Mouse (Mus musculus): Measurements from ENCODE around the gene Fam185a.

The Fam185a gene

DNA sequence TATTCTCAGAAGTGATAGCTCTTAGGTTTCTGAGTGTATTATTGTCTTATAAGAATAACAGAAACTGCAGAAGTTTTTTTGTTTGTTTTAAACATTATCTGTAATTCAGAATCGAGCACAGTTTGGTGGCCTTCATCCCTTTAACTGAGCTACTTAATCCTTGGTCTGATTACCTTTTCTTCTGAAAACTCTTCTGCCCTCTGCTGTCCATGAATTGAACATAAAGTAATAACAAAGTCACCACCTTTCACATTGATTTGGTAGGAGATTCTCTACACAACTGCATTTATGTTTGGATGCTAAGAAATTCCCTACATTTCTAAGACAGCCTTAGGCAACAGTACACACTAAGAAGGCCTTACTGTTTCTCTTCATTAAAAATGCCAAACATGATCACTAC, 4.1 kb upstream of the Fam185a start:
- no peak for DNase-seq (ENCODE audit: extremely low read depth, low read depth)

GRCm38 (mm10) chr5:21426666-21427065, 1.9 kb downstream of the Fam185a start:
- no peak for DNase-seq (ENCODE audit: extremely low read depth, low read depth)

- no peak for DNase-seq (ENCODE audit: extremely low read depth, low read depth)
These were observed 9.6 kb downstream of the Fam185a start for GRCm38 (mm10) chr5:21434148-21434929.

- no peak for DNase-seq (ENCODE audit: extremely low read depth, low read depth)
These were observed 11.8 kb downstream of the Fam185a start for GRCm38 (mm10) chr5:21436471-21436975.

- no peak for DNase-seq (ENCODE audit: extremely low read depth, low read depth)
These were observed 13.7 kb downstream of the Fam185a start for GRCm38 (mm10) chr5:21438428-21438827.

- DNase-seq (ENCODE audit: extremely low read depth, low read depth): no peak
These were observed 14.8 kb downstream of the Fam185a start for GRCm38 (mm10) chr5:21439446-21440110.

DNA sequence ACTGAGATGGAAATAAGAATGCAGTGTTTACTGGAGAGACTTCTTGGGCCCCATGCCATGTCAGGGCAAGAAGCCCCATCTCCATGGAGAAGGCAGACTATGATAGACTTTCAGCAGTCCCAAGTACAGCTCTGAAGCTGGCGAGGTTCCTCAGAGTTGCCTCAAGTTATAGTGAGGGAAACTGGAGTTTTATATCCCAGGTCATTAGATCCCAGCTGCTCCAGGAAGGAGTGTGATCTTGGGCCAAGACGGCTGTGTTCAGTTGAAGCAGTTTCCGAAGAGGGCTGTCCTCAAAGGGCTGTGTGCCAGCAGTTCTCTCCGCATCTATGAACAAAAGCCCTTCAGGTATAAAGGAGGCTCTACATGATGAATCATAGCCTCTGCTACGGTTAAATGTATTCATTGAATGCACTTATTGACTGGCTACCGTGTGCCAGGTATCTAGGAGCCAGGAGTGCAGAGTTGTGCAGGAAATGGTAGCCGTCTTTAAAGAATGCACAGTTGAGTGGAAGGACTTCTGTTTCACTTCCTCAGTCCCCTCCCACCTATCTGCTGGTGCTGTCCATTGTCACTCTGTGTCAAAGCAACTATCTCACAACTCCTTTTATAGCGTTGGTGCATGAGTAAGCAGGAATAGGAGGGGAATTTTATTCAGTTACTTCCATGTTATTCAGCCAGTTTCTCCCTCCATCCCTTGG, 16.2 kb downstream of the Fam185a start:
- no peak for DNase-seq (ENCODE audit: extremely low read depth, low read depth)

- DNase-seq (ENCODE audit: extremely low read depth, low read depth): no peak
These were observed 42.6 kb downstream of the Fam185a start for GRCm38 (mm10) chr5:21467387-21467786.

GRCm38 (mm10) chr5:21468100-21468499, 43.3 kb downstream of the Fam185a start:
- DNase-seq (ENCODE audit: extremely low read depth, low read depth): no peak

- no peak for DNase-seq (ENCODE audit: extremely low read depth, low read depth)
These were observed 53.7 kb downstream of the Fam185a start for GRCm38 (mm10) chr5:21478428-21478827.

DNA sequence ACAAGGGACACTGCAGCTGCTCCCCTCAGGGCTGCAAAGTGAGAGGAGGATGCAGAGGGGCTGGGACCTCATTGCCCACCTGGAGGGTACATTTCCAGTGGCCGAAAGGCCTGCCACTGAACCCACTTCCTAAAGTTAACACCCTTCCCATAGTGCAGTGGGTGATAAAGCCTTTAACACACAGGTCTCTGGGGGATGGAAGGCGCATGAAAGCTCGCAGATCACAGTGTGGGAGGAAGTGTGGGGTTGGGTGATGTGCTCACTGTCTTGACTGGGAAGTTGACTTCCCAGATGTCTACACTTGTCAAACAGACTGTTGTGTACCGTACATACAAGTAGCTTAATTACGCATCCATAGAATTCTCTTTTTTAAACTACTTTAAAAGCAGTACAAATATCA, 55.0 kb downstream of the Fam185a start:
- no peak for DNase-seq (ENCODE audit: extremely low read depth, low read depth)

DNA sequence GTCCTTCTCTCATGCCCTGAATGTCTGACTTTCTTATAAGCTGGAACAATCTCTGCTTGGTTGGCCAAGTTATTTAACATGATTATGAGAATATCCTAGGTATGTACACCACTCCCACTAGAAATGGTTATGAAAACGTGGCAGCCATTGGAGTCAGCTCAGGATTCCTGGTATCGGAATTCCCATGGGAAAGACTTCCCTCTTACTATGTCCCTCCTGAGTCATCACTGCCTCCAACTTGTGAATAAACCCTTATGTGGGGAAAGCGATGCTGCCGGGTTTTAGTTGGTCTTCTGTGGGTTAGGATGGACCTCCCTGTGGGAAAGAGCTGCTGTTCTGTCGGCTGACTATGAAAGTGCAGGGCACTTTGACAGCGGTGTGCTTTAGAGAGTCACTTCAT, 56.8 kb downstream of the Fam185a start:
- DNase-seq (ENCODE audit: extremely low read depth, low read depth): no peak

GRCm38 (mm10) chr5:21482446-21483222, 57.9 kb downstream of the Fam185a start:
- DNase-seq (ENCODE audit: extremely low read depth, low read depth): no peak

DNA sequence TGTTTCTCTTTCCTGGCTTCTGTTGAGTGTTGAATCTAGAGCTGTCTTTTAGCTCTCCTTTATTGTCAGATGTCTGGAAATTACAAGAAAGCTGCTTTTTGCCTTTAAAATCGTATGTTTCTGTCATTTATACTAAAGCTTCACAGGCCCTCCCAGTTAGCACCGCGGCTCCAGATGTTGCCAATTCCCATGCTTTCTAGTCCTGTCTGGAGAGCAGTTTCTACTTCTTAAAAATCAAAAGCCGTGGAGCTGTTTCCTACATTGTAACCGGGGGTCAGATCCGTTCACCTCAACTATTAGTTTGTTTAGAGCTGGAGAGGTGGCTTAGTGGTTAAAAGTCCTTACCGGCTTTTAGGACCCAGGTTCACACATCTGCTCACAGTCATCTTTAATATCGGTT, 58.5 kb downstream of the Fam185a start:
- DNase-seq (ENCODE audit: extremely low read depth, low read depth): no peak

DNA sequence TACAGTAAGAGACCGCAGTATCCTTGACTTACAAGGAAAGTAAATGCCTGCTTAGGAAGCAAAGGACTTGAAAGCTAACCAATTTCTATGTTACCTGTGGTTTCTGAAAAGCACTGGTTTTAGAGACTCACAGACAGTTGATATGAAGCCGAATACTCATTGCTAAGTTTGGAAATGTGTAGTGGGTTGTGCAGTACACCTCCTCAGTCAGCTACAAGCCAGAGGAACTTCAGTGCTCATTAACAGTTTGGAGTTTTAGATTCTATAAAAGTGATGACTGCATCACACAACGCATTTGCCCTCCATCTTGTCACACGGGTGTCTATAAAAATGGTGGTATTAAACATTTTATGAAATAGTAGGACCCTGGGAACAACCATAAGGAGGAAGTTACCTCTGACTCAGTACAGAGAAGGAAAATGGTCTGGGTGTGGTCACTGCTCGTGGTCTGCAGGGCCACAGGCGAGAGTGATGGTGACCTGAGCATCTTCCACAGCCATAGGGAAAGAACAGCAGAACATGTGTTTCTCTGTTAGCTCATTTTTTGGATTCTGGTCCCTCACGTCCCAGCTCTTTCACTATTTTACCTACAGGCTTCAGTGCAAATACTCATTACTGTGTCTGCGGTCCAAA, 60.6 kb downstream of the Fam185a start:
- DNase-seq (ENCODE audit: extremely low read depth, low read depth): no peak

- no peak for DNase-seq (ENCODE audit: extremely low read depth, low read depth)
These were observed 62.0 kb downstream of the Fam185a start for GRCm38 (mm10) chr5:21486798-21487197.

GRCm38 (mm10) chr5:21487306-21487705, 62.5 kb downstream of the Fam185a start:
- DNase-seq (ENCODE audit: extremely low read depth, low read depth): no peak

DNA sequence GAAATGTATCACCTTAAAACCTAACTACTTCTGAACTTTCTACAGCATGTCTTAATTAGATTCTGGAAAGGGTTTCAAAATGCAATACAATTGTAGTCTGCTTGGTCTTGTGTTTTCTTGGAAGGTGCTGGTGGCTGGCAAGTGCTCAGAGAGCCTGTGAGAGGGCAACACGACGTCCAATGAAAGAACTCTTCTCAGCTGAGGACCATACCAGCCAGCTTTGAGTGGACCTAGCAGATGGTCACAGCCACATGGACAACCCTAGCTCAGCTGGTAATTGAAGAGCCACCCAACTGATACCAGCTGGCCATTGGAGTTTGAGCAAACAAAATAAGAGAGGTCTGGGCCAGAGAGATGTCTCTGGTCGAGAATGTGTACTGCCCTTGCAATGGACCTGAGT, 63.0 kb downstream of the Fam185a start:
- no peak for DNase-seq (ENCODE audit: extremely low read depth, low read depth)

DNA sequence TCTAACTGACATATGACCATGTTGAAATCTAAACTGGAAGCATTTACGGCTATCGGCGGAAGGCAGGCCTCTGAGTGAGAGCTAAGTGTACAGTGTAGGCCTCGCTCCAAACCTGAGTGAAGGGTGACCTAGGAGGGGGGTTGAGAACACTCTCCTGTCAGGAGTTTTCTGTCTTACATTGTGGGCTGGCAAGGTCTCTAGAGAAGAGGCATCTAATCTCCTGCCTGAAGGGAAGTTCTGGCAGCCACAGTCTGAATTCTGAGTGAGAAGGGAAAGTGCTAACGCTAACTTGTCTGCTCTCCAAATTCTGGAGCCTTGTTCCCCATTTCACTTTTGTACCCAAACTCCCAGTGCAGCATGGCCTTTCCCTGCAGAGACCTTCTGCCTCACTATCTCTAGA, 63.7 kb downstream of the Fam185a start:
- no peak for DNase-seq (ENCODE audit: extremely low read depth, low read depth)

- DNase-seq (ENCODE audit: extremely low read depth, low read depth): no peak
These were observed 64.4 kb downstream of the Fam185a start for GRCm38 (mm10) chr5:21489135-21489534.

DNA sequence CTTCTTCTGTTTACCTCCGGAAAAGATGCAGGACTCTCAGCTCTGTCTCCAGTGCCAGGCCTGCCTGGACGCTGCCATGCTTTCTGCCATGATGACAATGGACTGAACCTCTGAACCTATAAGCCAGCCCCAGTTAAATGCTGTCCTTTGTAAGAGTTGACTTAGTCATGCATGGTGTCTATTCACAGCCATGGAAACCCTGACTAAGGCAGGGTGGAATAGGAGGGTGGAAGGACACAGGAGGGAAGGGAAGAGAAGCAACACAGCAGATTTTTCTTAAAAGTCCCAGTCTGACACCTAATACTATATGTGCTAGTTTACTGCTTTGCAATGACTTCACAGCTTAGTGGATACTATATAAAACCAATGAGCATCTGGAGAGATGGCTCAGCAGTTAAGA, 66.7 kb downstream of the Fam185a start:
- no peak for DNase-seq (ENCODE audit: extremely low read depth, low read depth)

Data from MEL-GATA-1-ER (cell line).